Mouse (Mus musculus) urinary bladder, adult 2 months (tissue): ENCODE measurements at regions not wholly inside any gene's neighbourhood (a gene's known extent, or its start where the extent isn't known, plus 50 kb on each side); places are given as distances from the start of the nearest gene placed in this dataset.

Experiments used
- DNase-seq: peaks from one replicate; pipeline ENCODE4 v3.0.0; 2022; ENCODE audit warnings: low spot score

- DNase-seq: no peak
These were observed 106.8 kb upstream of the Kit start for GRCm38 (mm10) chr5:75467916-75468315.

GRCm38 (mm10) chr5:75471010-75471409 lies 103.7 kb upstream of the Kit start:
- DNase-seq: no peak

- no peak for DNase-seq
These were observed 102.2 kb upstream of the Kit start for GRCm38 (mm10) chr5:75472484-75472883.

GRCm38 (mm10) chr5:75475414-75475813 lies 99.3 kb upstream of the Kit start:
- DNase-seq: no peak

GRCm38 (mm10) chr5:75478499-75478898 lies 96.2 kb upstream of the Kit start:
- DNase-seq: no peak

- DNase-seq: no peak
These were observed 95.6 kb upstream of the Kit start for GRCm38 (mm10) chr5:75479149-75479548.

- no peak for DNase-seq
These were observed 93.1 kb upstream of the Kit start for GRCm38 (mm10) chr5:75481595-75481994.

- no peak for DNase-seq
These were observed 90.4 kb upstream of the Kit start for GRCm38 (mm10) chr5:75484330-75484729.

GRCm38 (mm10) chr5:75490806-75491205 lies 83.9 kb upstream of the Kit start:
- DNase-seq: no peak

- DNase-seq: no peak
These were observed 80.6 kb upstream of the Kit start for GRCm38 (mm10) chr5:75494143-75494542.

- no peak for DNase-seq
These were observed 75.7 kb upstream of the Kit start for GRCm38 (mm10) chr5:75499053-75499452.

GRCm38 (mm10) chr5:75499695-75500094 lies 75.0 kb upstream of the Kit start:
- no peak for DNase-seq

- DNase-seq: no peak
These were observed 73.9 kb upstream of the Kit start for GRCm38 (mm10) chr5:75500654-75501416.

- DNase-seq: no peak
These were observed 71.0 kb upstream of the Kit start for GRCm38 (mm10) chr5:75503673-75504072.

- DNase-seq: no peak
These were observed 61.9 kb upstream of the Kit start for GRCm38 (mm10) chr5:75512521-75513422.

- no peak for DNase-seq
These were observed 56.5 kb upstream of the Kit start for GRCm38 (mm10) chr5:75518213-75518612.

GRCm38 (mm10) chr5:75523041-75523678 lies 51.6 kb upstream of the Kit start:
- no peak for DNase-seq
